Mouse (Mus musculus) lung, postnatal 0 days (tissue): Measurements from ENCODE around the gene Myb.

ENCODE experiments used
- CTCF ChIP-seq: IDR thresholded peaks from 2 replicates; pipeline ENCODE4 v1.5.1; 2016; ENCODE audit warnings: antibody characterized with exemption, mild to moderate bottlenecking
- EP300 ChIP-seq: IDR thresholded peaks from 2 replicates; pipeline ENCODE4 v1.6.1; 2016; ENCODE audit warnings: antibody characterized with exemption, mild to moderate bottlenecking, control low read depth

- no peak for TF ChIP-seq CTCF
- TF ChIP-seq EP300, result no peak
Measured at GRCm38 (mm10) chr10:21099515-21099914, 61.3 kb downstream of the Myb start.
